Mouse (Mus musculus): Measurements from ENCODE around the gene Mypn. TPM values are rescaled to one million over a fixed set of nuclear protein-coding genes. Genes with fewer than 3 reads are reported as not detected.

Mypn gene
- polyA plus RNA-seq, 1 experiment from 2014 or later = 3.8 TPM

- H3K27ac ChIP-seq (ENCODE audit: low read depth, low read length) = no peak overlapping the region
- H3K36me3 ChIP-seq (ENCODE audit: control insufficient read depth, insufficient read depth, low read length) = no peaks in the 10 kb centered on the region
- H3K27me3 ChIP-seq (ENCODE audit: control insufficient read depth, insufficient read depth, low read length) = no peaks in the 10 kb centered on the region
- H3K4me1 ChIP-seq (ENCODE audit: control insufficient read depth, insufficient read depth, low read length) = no peaks in the 10 kb centered on the region
- 89% methylated on average over 11 of the region's 11 CpGs for WGBS (ENCODE audit: insufficient replicate concordance)
- ATAC-seq (replicated peaks; ENCODE audit: insufficient number of reproducible peaks, low FRiP score, low TSS enrichment) = no peak
- no peak overlapping the region for H3K4me2 ChIP-seq
- no peak overlapping the region for H3K4me3 ChIP-seq (ENCODE audit: low read depth, low read length)
- H3K9me3 ChIP-seq (replicated peaks; ENCODE audit: control insufficient read depth, low read length) = no peaks in the 10 kb centered on the region
- H3K9ac ChIP-seq (ENCODE audit: low read depth, low read length) = no peak overlapping the region
These were observed 34.2 kb downstream of the Mypn start for GRCm38 (mm10) chr10:63169503-63169902.

GRCm38 (mm10) chr10:63168124-63168523 lies 35.6 kb downstream of the Mypn start:
- Histone ChIP-seq H3K27me3 (ENCODE audit: control insufficient read depth, insufficient read depth, low read length) (no peaks in the 10 kb centered on the region), H3K9me3 (replicated peaks; ENCODE audit: control insufficient read depth, low read length) (no peaks in the 10 kb centered on the region), H3K9ac (ENCODE audit: low read depth, low read length) (no peak overlapping the region), H3K27ac (ENCODE audit: low read depth, low read length) (no peak overlapping the region), H3K4me2 (no peak overlapping the region), H3K4me1 (ENCODE audit: control insufficient read depth, insufficient read depth, low read length) (no peaks in the 10 kb centered on the region), H3K36me3 (ENCODE audit: control insufficient read depth, insufficient read depth, low read length) (no peaks in the 10 kb centered on the region), H3K4me3 (ENCODE audit: low read depth, low read length) (no peak overlapping the region)
- no peak for ATAC-seq (replicated peaks; ENCODE audit: insufficient number of reproducible peaks, low FRiP score, low TSS enrichment)
- WGBS (ENCODE audit: insufficient replicate concordance) = 84% methylated on average over 12 of the region's 12 CpGs

- no peaks in the 10 kb centered on the region for H3K9me3 ChIP-seq (replicated peaks; ENCODE audit: control insufficient read depth, low read length)
- no peak overlapping the region for H3K9ac ChIP-seq (ENCODE audit: low read depth, low read length)
- H3K27ac ChIP-seq (ENCODE audit: low read depth, low read length) = no peak overlapping the region
- WGBS (ENCODE audit: insufficient replicate concordance) = 78% methylated on average over 10 of the region's 10 CpGs
- H3K36me3 ChIP-seq (ENCODE audit: control insufficient read depth, insufficient read depth, low read length) = no peaks in the 10 kb centered on the region
- H3K27me3 ChIP-seq (ENCODE audit: control insufficient read depth, insufficient read depth, low read length) = no peaks in the 10 kb centered on the region
- H3K4me3 ChIP-seq (ENCODE audit: low read depth, low read length) = no peak overlapping the region
- H3K4me1 ChIP-seq (ENCODE audit: control insufficient read depth, insufficient read depth, low read length) = no peaks in the 10 kb centered on the region
- no peak for ATAC-seq (replicated peaks; ENCODE audit: insufficient number of reproducible peaks, low FRiP score, low TSS enrichment)
- no peak overlapping the region for H3K4me2 ChIP-seq
These were observed 36.3 kb downstream of the Mypn start for GRCm38 (mm10) chr10:63167241-63167995.

DNA sequence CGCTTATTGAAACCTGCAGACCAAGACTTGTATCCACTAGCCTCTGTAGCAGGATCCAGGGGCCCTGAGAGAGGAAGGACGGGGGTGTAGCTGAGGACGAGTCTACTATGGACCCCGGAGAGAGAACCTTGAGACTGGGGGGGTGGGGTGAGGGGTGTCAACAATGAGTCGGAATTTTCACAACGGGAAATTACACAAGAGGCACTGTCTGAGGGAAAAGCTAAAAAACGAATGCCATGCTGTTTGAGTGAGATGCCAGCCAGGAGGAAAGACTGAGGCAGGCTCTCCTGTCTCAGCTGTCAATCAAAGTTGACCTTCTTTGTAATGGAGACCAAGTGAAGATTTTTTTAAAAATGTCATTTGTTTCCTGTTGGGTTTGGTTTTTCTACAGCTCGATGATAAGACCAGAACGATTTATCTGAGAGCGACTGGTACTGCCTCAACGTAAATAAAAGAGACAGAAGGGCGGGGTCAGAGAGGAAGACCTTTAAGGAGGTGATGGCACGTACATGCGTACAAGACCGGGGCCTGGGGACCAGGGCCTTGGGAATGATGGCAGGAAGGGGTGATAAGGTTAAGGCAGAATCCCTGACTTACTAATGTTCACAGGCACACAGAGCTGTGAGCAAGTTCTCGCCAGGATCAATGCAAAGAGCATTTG lies 37.9 kb downstream of the Mypn start:
- ATAC-seq (replicated peaks; ENCODE audit: insufficient number of reproducible peaks, low FRiP score, low TSS enrichment) = no peak

GRCm38 (mm10) chr10:63161240-63161639 lies 42.5 kb downstream of the Mypn start:
- Histone ChIP-seq H3K27me3 (ENCODE audit: control insufficient read depth, insufficient read depth, low read length) (no peaks in the 10 kb centered on the region), H3K36me3 (ENCODE audit: control insufficient read depth, insufficient read depth, low read length) (no peaks in the 10 kb centered on the region), H3K9me3 (replicated peaks; ENCODE audit: control insufficient read depth, low read length) (no peaks in the 10 kb centered on the region), H3K4me1 (ENCODE audit: control insufficient read depth, insufficient read depth, low read length) (peaks cover 22% of the 10 kb centered on the region), H3K9ac (ENCODE audit: low read depth, low read length) (no peak overlapping the region), H3K27ac (ENCODE audit: low read depth, low read length) (no peak overlapping the region), H3K4me3 (ENCODE audit: low read depth, low read length) (no peak overlapping the region), H3K4me2 (peak overlapping the region; percentile 20; the same call in 1 of the 2 replicates)
- no peak for ATAC-seq (replicated peaks; ENCODE audit: insufficient number of reproducible peaks, low FRiP score, low TSS enrichment)
- 15% methylated on average over 5 of the region's 5 CpGs for WGBS (ENCODE audit: insufficient replicate concordance)

More for the DNA sequence above, 37.9 kb downstream of the Mypn start:
- Histone ChIP-seq H3K9ac (ENCODE audit: low read depth, low read length) (no peak overlapping the region), H3K27ac (ENCODE audit: low read depth, low read length) (no peak overlapping the region), H3K4me1 (ENCODE audit: control insufficient read depth, insufficient read depth, low read length) (peaks cover 5% of the 10 kb centered on the region), H3K4me3 (ENCODE audit: low read depth, low read length) (no peak overlapping the region), H3K4me2 (no peak overlapping the region; the same call in 1 of the 2 replicates), H3K9me3 (replicated peaks; ENCODE audit: control insufficient read depth, low read length) (no peaks in the 10 kb centered on the region), H3K36me3 (ENCODE audit: control insufficient read depth, insufficient read depth, low read length) (no peaks in the 10 kb centered on the region), H3K27me3 (ENCODE audit: control insufficient read depth, insufficient read depth, low read length) (no peaks in the 10 kb centered on the region)
- WGBS (ENCODE audit: insufficient replicate concordance) = 61% methylated on average over 16 of the region's 16 CpGs

DNA sequence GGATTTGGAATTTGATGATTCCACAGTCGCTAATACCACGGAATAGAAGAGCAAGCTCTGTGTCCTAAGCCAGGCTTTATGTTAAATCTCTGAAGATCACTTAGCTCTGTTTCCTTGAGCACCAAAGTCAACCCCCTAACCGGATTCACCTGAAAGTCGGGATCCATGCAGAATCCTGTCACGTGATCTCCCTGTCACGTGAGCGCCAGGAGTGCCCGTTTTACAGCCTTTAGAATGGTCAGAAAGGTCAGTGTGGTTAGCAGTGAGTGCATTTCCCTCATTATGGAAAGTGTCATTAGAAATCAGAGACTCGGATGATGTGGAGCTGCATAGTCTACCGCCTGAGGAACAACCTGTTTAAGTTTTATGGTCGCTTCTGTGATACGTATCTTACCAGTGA lies 43.1 kb downstream of the Mypn start:
- Histone ChIP-seq H3K9me3 (replicated peaks; ENCODE audit: control insufficient read depth, low read length) (no peaks in the 10 kb centered on the region), H3K9ac (ENCODE audit: low read depth, low read length) (no peak overlapping the region), H3K36me3 (ENCODE audit: control insufficient read depth, insufficient read depth, low read length) (no peaks in the 10 kb centered on the region), H3K27ac (ENCODE audit: low read depth, low read length) (no peak overlapping the region), H3K27me3 (ENCODE audit: control insufficient read depth, insufficient read depth, low read length) (no peaks in the 10 kb centered on the region), H3K4me3 (ENCODE audit: low read depth, low read length) (no peak overlapping the region), H3K4me1 (ENCODE audit: control insufficient read depth, insufficient read depth, low read length) (peaks cover 22% of the 10 kb centered on the region), H3K4me2 (peak overlapping the region; percentile 20; the same call in 1 of the 2 replicates)
- ATAC-seq (replicated peaks; ENCODE audit: insufficient number of reproducible peaks, low FRiP score, low TSS enrichment) = no peak
- WGBS (ENCODE audit: insufficient replicate concordance) = 63% methylated on average over 12 of the region's 12 CpGs

- Histone ChIP-seq H3K4me2 (no peak overlapping the region; the same call in 1 of the 2 replicates), H3K9me3 (replicated peaks; ENCODE audit: control insufficient read depth, low read length) (no peaks in the 10 kb centered on the region), H3K27me3 (ENCODE audit: control insufficient read depth, insufficient read depth, low read length) (no peaks in the 10 kb centered on the region), H3K27ac (ENCODE audit: low read depth, low read length) (no peak overlapping the region), H3K9ac (ENCODE audit: low read depth, low read length) (no peak overlapping the region), H3K36me3 (ENCODE audit: control insufficient read depth, insufficient read depth, low read length) (no peaks in the 10 kb centered on the region), H3K4me1 (ENCODE audit: control insufficient read depth, insufficient read depth, low read length) (peaks cover 22% of the 10 kb centered on the region), H3K4me3 (ENCODE audit: low read depth, low read length) (no peak overlapping the region)
- no peak for ATAC-seq (replicated peaks; ENCODE audit: insufficient number of reproducible peaks, low FRiP score, low TSS enrichment)
- 48% methylated on average over 13 of the region's 13 CpGs for WGBS (ENCODE audit: insufficient replicate concordance)
These were observed 45.6 kb downstream of the Mypn start for GRCm38 (mm10) chr10:63158191-63158590.

GRCm38 (mm10) chr10:63157491-63157890 lies 46.3 kb downstream of the Mypn start:
- peak overlapping the region; percentile 8; the same call in 1 of the 2 replicates for H3K27ac ChIP-seq (ENCODE audit: low read depth, low read length)

More at GRCm38 (mm10) chr10:63157491-63157890, 46.3 kb downstream of the Mypn start:
- peaks cover 22% of the 10 kb centered on the region for H3K4me1 ChIP-seq (ENCODE audit: control insufficient read depth, insufficient read depth, low read length)
- H3K9ac ChIP-seq (ENCODE audit: low read depth, low read length) = no peak overlapping the region
- ATAC-seq (replicated peaks; ENCODE audit: insufficient number of reproducible peaks, low FRiP score, low TSS enrichment) = no peak
- WGBS (ENCODE audit: insufficient replicate concordance) = 72% methylated on average over 4 of the region's 4 CpGs
- H3K36me3 ChIP-seq (ENCODE audit: control insufficient read depth, insufficient read depth, low read length) = no peaks in the 10 kb centered on the region
- no peak overlapping the region for H3K4me3 ChIP-seq (ENCODE audit: low read depth, low read length)
- no peak overlapping the region for H3K4me2 ChIP-seq
- H3K27me3 ChIP-seq (ENCODE audit: control insufficient read depth, insufficient read depth, low read length) = no peaks in the 10 kb centered on the region
- no peaks in the 10 kb centered on the region for H3K9me3 ChIP-seq (replicated peaks; ENCODE audit: control insufficient read depth, low read length)

Measured in heart, embryonic 11.5 days (tissue).